Mouse (Mus musculus) forebrain, embryonic 16.5 days (tissue): ENCODE measurements around the gene Rnf6. TPM values are rescaled to one million over a fixed set of nuclear protein-coding genes. Genes with fewer than 3 reads are reported as not detected.

Source experiments
- ATAC-seq: fragments of 200-750 bp; cut with Nextera tagmentation; 2 replicates; pipeline ENCODE4 v1.8.0; 2017; ENCODE audit warnings: mild to moderate bottlenecking, moderate library complexity
- H3K27ac ChIP-seq: fragments of 300-500 bp; sonication (generic); 2 replicates; pipeline ENCODE4 v1.5.1; 2014; ENCODE audit warnings: low read length, control low read depth
- H3K27me3 ChIP-seq: fragments of 300-500 bp; sonication (generic); replicated peaks from 2 replicates; pipeline ENCODE4 v1.6.1; 2014; ENCODE audit warnings: low read length; ENCODE audit not compliant: control insufficient read depth, insufficient read depth
- H3K36me3 ChIP-seq: fragments of 300-500 bp; sonication (generic); 2 replicates; pipeline ENCODE4 v1.6.1; 2014; ENCODE audit not compliant: control insufficient read depth, insufficient read depth
- H3K4me1 ChIP-seq: fragments of 300-500 bp; sonication (generic); replicated peaks from 2 replicates; pipeline ENCODE4 v1.6.1; 2014; ENCODE audit warnings: low read length; ENCODE audit not compliant: control insufficient read depth, insufficient read depth
- H3K4me2 ChIP-seq: fragments of 300-500 bp; sonication (generic); 2 replicates; pipeline ENCODE4 v1.6.1; 2014; ENCODE audit warnings: mild to moderate bottlenecking, low read length, control low read depth
- H3K4me3 ChIP-seq: fragments of 300-500 bp; sonication (generic); replicated peaks from 2 replicates; pipeline ENCODE4 v1.5.1; 2014; ENCODE audit warnings: mild to moderate bottlenecking, low read length, control low read depth
- H3K9ac ChIP-seq: fragments of 300-500 bp; sonication (generic); replicated peaks from 2 replicates; pipeline ENCODE4 v1.6.1; 2014; ENCODE audit warnings: low read depth, low read length, control low read depth
- H3K9me3 ChIP-seq: fragments of 300-500 bp; sonication (generic); 2 replicates; pipeline ENCODE4 v1.6.1; 2016; ENCODE audit warnings: low read length; ENCODE audit not compliant: control insufficient read depth
- WGBS: fragments of 180-500 bp; shearing (Covaris S2); extraction: QIAGEN DNeasy Blood & Tissue Kit; methylation state at CpG from one replicate; pipeline ENCODE4 v1.1.7; 2014; 5-methylcytosine and 5-hydroxymethylcytosine counted together
- polyA plus RNA-seq: library from polyadenylated mRNA; unstranded; fragments of >200 nt; fragmentation: Nextera tagmentation; extraction: Ambion mirVana; gene quantifications from 2 replicates; pipeline ENCODE4 v1.2.1, GENCODE M21; 2015

Rnf6 gene
- polyA plus RNA-seq, 1 experiment from 2014 or later = 33.2 TPM

- H3K27me3 ChIP-seq = no peaks in the 10 kb centered on the region
- no peak for ATAC-seq
- 86% methylated on average over 2 of the region's 2 CpGs for WGBS
- H3K36me3 ChIP-seq = peaks cover 48% of the 10 kb centered on the region
- no peak overlapping the region for H3K4me2 ChIP-seq
- H3K9me3 ChIP-seq = peaks cover 2% of the 10 kb centered on the region; the same call in 1 of the 2 replicates
- H3K9ac ChIP-seq = no peak overlapping the region
- H3K4me1 ChIP-seq = no peaks in the 10 kb centered on the region
- no peak overlapping the region for H3K27ac ChIP-seq
- no peak overlapping the region for H3K4me3 ChIP-seq
These were observed 17.4 kb downstream of the Rnf6 start for GRCm38 (mm10) chr5:146203921-146204320.

GRCm38 (mm10) chr5:146200580-146200979, 20.8 kb downstream of the Rnf6 start:
- no peak overlapping the region for H3K27ac ChIP-seq
- H3K4me3 ChIP-seq = no peak overlapping the region
- no peaks in the 10 kb centered on the region for H3K27me3 ChIP-seq
- no peak overlapping the region for H3K4me2 ChIP-seq
- peaks cover 26% of the 10 kb centered on the region for H3K36me3 ChIP-seq
- 98% methylated on average over 6 of the region's 6 CpGs for WGBS
- H3K9me3 ChIP-seq = peaks cover 2% of the 10 kb centered on the region; the same call in 1 of the 2 replicates
- ATAC-seq = no peak
- no peak overlapping the region for H3K9ac ChIP-seq
- no peaks in the 10 kb centered on the region for H3K4me1 ChIP-seq

- no peak for ATAC-seq
- H3K4me1 ChIP-seq = no peaks in the 10 kb centered on the region
- 79% methylated on average over 2 of the region's 2 CpGs for WGBS
- H3K27me3 ChIP-seq = no peaks in the 10 kb centered on the region
- no peak overlapping the region for H3K4me3 ChIP-seq
- peaks cover 19% of the 10 kb centered on the region for H3K36me3 ChIP-seq
- H3K9ac ChIP-seq = no peak overlapping the region
- H3K27ac ChIP-seq = no peak overlapping the region
- H3K9me3 ChIP-seq = peaks cover 2% of the 10 kb centered on the region; the same call in 1 of the 2 replicates
- no peak overlapping the region for H3K4me2 ChIP-seq
These were observed 21.8 kb downstream of the Rnf6 start for GRCm38 (mm10) chr5:146199540-146199939.

- peaks cover 2% of the 10 kb centered on the region; the same call in 1 of the 2 replicates for H3K9me3 ChIP-seq
- H3K27ac ChIP-seq = no peak overlapping the region
- no peak overlapping the region for H3K9ac ChIP-seq
- no peak overlapping the region for H3K4me3 ChIP-seq
- no peak for ATAC-seq
- H3K4me1 ChIP-seq = no peaks in the 10 kb centered on the region
- H3K27me3 ChIP-seq = no peaks in the 10 kb centered on the region
- no peak overlapping the region for H3K4me2 ChIP-seq
- peaks cover 15% of the 10 kb centered on the region for H3K36me3 ChIP-seq
These were observed 22.3 kb downstream of the Rnf6 start for GRCm38 (mm10) chr5:146199073-146199472.

- H3K9me3 ChIP-seq = no peaks in the 10 kb centered on the region
- H3K9ac ChIP-seq = no peak overlapping the region
- H3K36me3 ChIP-seq = no peaks in the 10 kb centered on the region
- H3K4me2 ChIP-seq = no peak overlapping the region
- H3K4me1 ChIP-seq = no peaks in the 10 kb centered on the region
- no peak overlapping the region for H3K27ac ChIP-seq
- H3K27me3 ChIP-seq = no peaks in the 10 kb centered on the region
- H3K4me3 ChIP-seq = no peak overlapping the region
- WGBS = 83% methylated on average over 8 of the region's 8 CpGs
- no peak for ATAC-seq
These were observed 28.0 kb downstream of the Rnf6 start for GRCm38 (mm10) chr5:146193360-146193759.

GRCm38 (mm10) chr5:146190501-146191269, 30.7 kb downstream of the Rnf6 start:
- no peak overlapping the region for H3K4me3 ChIP-seq
- ATAC-seq = no peak
- WGBS = 59% methylated on average over 3 of the region's 3 CpGs

GRCm38 (mm10) chr5:146190093-146190492, 31.3 kb downstream of the Rnf6 start:
- Histone ChIP-seq H3K27ac (no peak overlapping the region), H3K27me3 (no peaks in the 10 kb centered on the region), H3K9ac (no peak overlapping the region), H3K4me3 (no peak overlapping the region), H3K4me1 (no peaks in the 10 kb centered on the region), H3K9me3 (no peaks in the 10 kb centered on the region), H3K36me3 (no peaks in the 10 kb centered on the region), H3K4me2 (no peak overlapping the region)
- no peak for ATAC-seq
- WGBS = 77% methylated on average over 4 of the region's 4 CpGs

More at GRCm38 (mm10) chr5:146190501-146191269, 30.7 kb downstream of the Rnf6 start:
- H3K9ac ChIP-seq = no peak overlapping the region
- H3K4me2 ChIP-seq = no peak overlapping the region
- no peaks in the 10 kb centered on the region for H3K9me3 ChIP-seq
- no peaks in the 10 kb centered on the region for H3K4me1 ChIP-seq
- no peak overlapping the region for H3K27ac ChIP-seq
- H3K36me3 ChIP-seq = no peaks in the 10 kb centered on the region
- H3K27me3 ChIP-seq = no peaks in the 10 kb centered on the region

- 83% methylated on average over 7 of the region's 7 CpGs for WGBS
- ATAC-seq = no peak
- H3K27me3 ChIP-seq = no peaks in the 10 kb centered on the region
These were observed 32.6 kb downstream of the Rnf6 start for GRCm38 (mm10) chr5:146188712-146189111.

GRCm38 (mm10) chr5:146188144-146188543, 33.2 kb downstream of the Rnf6 start:
- 84% methylated on average over 1 of the region's 1 CpGs for WGBS
- H3K9ac ChIP-seq = no peak overlapping the region
- H3K9me3 ChIP-seq = no peaks in the 10 kb centered on the region
- H3K4me1 ChIP-seq = no peaks in the 10 kb centered on the region
- no peak overlapping the region for H3K27ac ChIP-seq
- no peak for ATAC-seq
- no peak overlapping the region for H3K4me3 ChIP-seq
- H3K4me2 ChIP-seq = no peak overlapping the region
- no peaks in the 10 kb centered on the region for H3K36me3 ChIP-seq
- no peaks in the 10 kb centered on the region for H3K27me3 ChIP-seq

More at GRCm38 (mm10) chr5:146188712-146189111, 32.6 kb downstream of the Rnf6 start:
- no peak overlapping the region for H3K4me3 ChIP-seq
- no peak overlapping the region for H3K27ac ChIP-seq
- no peak overlapping the region for H3K9ac ChIP-seq
- H3K36me3 ChIP-seq = no peaks in the 10 kb centered on the region
- no peak overlapping the region for H3K4me2 ChIP-seq
- H3K4me1 ChIP-seq = no peaks in the 10 kb centered on the region
- no peaks in the 10 kb centered on the region for H3K9me3 ChIP-seq
